Mouse (Mus musculus) forebrain, embryonic 13.5 days (tissue): Measurements from ENCODE around the gene Dock1. TPM values are rescaled to one million over a fixed set of nuclear protein-coding genes. Genes with fewer than 3 reads are reported as not detected.

Source experiments
- ATAC-seq: fragments of 200-750 bp; cut with Nextera tagmentation; 2 replicates; pipeline ENCODE4 v1.8.0; 2017
- H3K27ac ChIP-seq: fragments of 300-500 bp; sonication (generic); 2 replicates; pipeline ENCODE4 v1.5.1; 2015; ENCODE audit warnings: inconsistent platforms, mild to moderate bottlenecking, moderate library complexity
- H3K27me3 ChIP-seq: fragments of 300-500 bp; sonication (generic); 2 replicates; pipeline ENCODE4 v1.6.1; 2015; ENCODE audit warnings: mild to moderate bottlenecking, inconsistent platforms
- H3K36me3 ChIP-seq: fragments of 300-500 bp; sonication (generic); 2 replicates; pipeline ENCODE4 v1.6.1; 2015; ENCODE audit warnings: mild to moderate bottlenecking, inconsistent platforms; ENCODE audit not compliant: poor library complexity, severe bottlenecking
- H3K4me1 ChIP-seq: fragments of 300-500 bp; sonication (generic); 2 replicates; pipeline ENCODE4 v1.6.1; 2015; ENCODE audit warnings: inconsistent platforms
- H3K4me2 ChIP-seq: fragments of 300-500 bp; sonication (generic); 2 replicates; pipeline ENCODE4 v1.6.1; 2015; ENCODE audit warnings: inconsistent platforms, mild to moderate bottlenecking, moderate library complexity
- H3K4me3 ChIP-seq: fragments of 300-500 bp; sonication (generic); 2 replicates; pipeline ENCODE4 v1.5.1; 2015; ENCODE audit warnings: mild to moderate bottlenecking, inconsistent platforms
- H3K9ac ChIP-seq: fragments of 300-500 bp; sonication (generic); 2 replicates; pipeline ENCODE4 v1.6.1; 2015; ENCODE audit warnings: mild to moderate bottlenecking, inconsistent platforms
- H3K9me3 ChIP-seq: fragments of 300-500 bp; sonication (generic); replicated peaks from 2 replicates; pipeline ENCODE4 v1.6.1; 2016; ENCODE audit warnings: inconsistent platforms
- WGBS: fragments of 180-500 bp; shearing (Covaris S2); methylation state at CpG from one replicate; pipeline ENCODE4 v1.1.7; 2015; 5-methylcytosine and 5-hydroxymethylcytosine counted together
- polyA plus RNA-seq: library from polyadenylated mRNA; unstranded; fragments of >200 nt; fragmentation: Nextera tagmentation; extraction: Ambion mirVana; gene quantifications from 2 replicates; pipeline ENCODE4 v1.2.1, GENCODE M21; 2015

The Dock1 gene
- polyA plus RNA-seq, 1 experiment from 2014 or later: 11.6 TPM

DNA sequence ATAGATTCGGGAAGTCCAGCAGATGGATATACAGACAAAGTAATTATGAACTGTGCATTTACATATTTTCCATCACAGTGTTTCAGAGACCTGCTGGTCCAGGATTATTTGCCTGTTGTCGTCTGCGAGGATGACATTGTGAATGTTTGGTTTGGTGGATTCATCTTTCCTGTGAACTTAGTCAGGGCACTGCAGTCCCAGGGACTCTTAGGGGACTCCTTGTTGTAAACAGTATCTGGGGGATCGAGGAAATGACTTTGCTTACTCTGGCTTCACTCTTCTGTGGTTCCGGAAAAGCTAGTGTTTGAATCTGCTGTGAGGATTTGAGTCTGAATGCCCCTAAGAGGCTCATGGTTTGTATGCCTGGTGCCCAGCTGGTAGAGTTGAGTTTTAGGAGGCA lies 27.8 kb downstream of the Dock1 start:
- Histone ChIP-seq H3K4me2 (no peak overlapping the region), H3K36me3 (no peaks in the 10 kb centered on the region), H3K9me3 (no peaks in the 10 kb centered on the region), H3K27ac (no peak overlapping the region), H3K4me1 (no peaks in the 10 kb centered on the region), H3K27me3 (no peaks in the 10 kb centered on the region), H3K9ac (no peak overlapping the region), H3K4me3 (no peak overlapping the region)
- ATAC-seq: no peak
- 91% methylated on average over 5 of the region's 5 CpGs for WGBS

DNA sequence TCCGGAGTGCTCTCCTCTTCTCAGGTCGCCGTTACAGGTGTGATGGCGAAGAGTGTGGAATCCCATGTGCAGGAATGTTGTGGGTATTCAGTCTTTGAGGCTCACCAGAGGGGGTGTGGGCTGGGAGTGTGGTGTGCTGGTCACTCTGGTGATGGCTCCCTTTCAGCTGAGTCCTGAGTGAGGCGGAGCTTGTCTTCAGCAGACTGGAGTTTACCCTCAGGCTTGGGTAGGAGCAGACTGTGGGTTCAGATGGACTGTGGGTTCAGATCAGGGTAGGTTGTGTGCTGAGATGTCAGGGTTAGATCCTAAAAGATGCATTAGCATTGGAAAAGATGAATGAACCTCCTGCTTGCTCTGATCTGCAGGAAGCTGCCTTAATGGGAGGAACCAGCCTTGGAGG lies 29.5 kb downstream of the Dock1 start:
- Histone ChIP-seq H3K4me1 (no peaks in the 10 kb centered on the region), H3K4me3 (no peak overlapping the region), H3K27me3 (no peaks in the 10 kb centered on the region), H3K4me2 (no peak overlapping the region), H3K9ac (no peak overlapping the region), H3K9me3 (no peaks in the 10 kb centered on the region), H3K27ac (no peak overlapping the region), H3K36me3 (no peaks in the 10 kb centered on the region)
- ATAC-seq: no peak
- 73% methylated on average over 5 of the region's 5 CpGs for WGBS

DNA sequence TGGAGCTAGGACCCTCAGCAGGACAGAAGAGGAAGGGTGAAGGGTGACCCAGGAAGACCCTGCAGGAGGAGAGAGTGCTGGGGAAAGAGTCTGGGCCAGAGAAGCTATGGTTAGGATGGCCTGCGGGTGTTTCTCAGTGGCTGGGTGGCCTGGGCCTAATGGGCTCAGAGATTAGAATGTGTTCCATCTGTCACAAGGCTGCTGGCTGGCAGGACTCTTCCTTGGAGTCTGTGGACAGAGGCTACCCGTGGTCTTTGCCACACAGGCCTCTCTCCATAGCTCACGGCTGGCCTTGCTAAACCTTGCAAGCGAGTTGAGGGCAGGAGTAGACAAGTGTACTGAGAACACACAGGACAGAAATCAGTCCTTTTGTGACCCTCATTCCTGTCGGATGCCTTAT lies 32.0 kb downstream of the Dock1 start:
- H3K27ac ChIP-seq: no peak overlapping the region
- no peak for ATAC-seq
- H3K9me3 ChIP-seq: no peaks in the 10 kb centered on the region
- H3K27me3 ChIP-seq: no peaks in the 10 kb centered on the region
- no peak overlapping the region for H3K9ac ChIP-seq
- 85% methylated on average over 5 of the region's 5 CpGs for WGBS
- no peak overlapping the region for H3K4me2 ChIP-seq
- no peak overlapping the region for H3K4me3 ChIP-seq
- H3K4me1 ChIP-seq: no peaks in the 10 kb centered on the region
- H3K36me3 ChIP-seq: no peaks in the 10 kb centered on the region

DNA sequence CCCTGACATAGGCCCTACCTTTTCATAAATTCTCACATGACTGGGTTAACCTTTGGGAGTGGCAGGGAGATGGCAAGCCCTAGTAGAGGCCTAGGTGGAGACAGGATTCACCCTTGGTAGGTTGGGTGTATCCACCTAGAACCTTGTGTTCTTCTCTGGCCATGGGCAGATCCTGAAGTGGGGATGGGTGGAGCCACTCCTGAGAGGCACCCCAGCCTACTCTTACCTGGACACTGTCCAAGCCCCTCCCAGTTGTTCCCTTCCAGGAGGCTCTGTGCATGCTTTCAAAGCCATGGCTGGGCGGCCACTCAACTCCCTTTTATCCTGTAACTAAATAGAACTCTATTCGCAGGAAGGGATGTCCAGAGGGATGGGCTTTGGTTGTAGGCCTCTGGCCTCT lies 33.2 kb downstream of the Dock1 start:
- H3K4me3 ChIP-seq: no peak overlapping the region
- no peaks in the 10 kb centered on the region for H3K27me3 ChIP-seq
- no peaks in the 10 kb centered on the region for H3K9me3 ChIP-seq
- H3K4me1 ChIP-seq: peaks cover 4% of the 10 kb centered on the region
- H3K36me3 ChIP-seq: no peaks in the 10 kb centered on the region
- no peak for ATAC-seq
- 75% methylated on average over 2 of the region's 2 CpGs for WGBS
- H3K9ac ChIP-seq: no peak overlapping the region
- H3K4me2 ChIP-seq: no peak overlapping the region
- no peak overlapping the region for H3K27ac ChIP-seq

DNA sequence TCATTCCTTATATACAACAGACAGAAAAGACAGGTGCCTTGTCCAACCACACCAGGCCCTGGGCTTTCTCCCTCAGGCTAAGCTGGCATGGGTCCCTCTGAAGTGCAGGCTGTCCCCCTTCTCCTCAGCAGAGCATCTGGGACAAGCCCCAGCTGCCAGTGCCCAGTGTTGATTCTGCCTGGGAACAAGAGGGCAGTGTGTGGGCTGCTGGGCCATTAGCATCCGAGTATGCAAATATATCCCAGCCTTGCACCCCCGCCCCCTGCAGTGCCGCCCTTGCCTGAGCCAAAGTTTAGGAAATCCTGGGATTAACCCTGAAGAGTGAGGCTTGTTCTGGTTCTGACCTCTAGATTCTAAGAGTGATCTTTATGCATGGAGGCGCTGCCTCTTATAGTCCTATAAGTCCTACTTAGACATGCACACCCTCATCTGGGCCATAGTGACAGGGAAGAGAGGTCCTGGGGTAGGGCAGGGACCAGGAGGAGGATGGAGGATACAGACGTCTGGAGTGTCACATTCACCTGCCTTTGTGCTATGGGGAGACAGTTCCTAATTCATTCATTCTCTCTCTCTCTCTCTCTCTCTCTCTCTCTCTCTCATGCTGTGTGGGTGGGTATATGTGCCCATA lies 38.9 kb downstream of the Dock1 start:
- ATAC-seq: peak; percentile 94
- Histone ChIP-seq H3K27ac (peak overlapping the region; percentile 66; the same call in 1 of the 2 replicates), H3K27me3 (no peaks in the 10 kb centered on the region), H3K4me1 (peaks cover 20% of the 10 kb centered on the region), H3K4me2 (no peak overlapping the region), H3K36me3 (no peaks in the 10 kb centered on the region), H3K9ac (no peak overlapping the region; the same call in 1 of the 2 replicates), H3K9me3 (no peaks in the 10 kb centered on the region), H3K4me3 (no peak overlapping the region)
- WGBS: 18% methylated on average over 5 of the region's 5 CpGs

GRCm38 (mm10) chr7:134711576-134711975 lies 41.1 kb downstream of the Dock1 start:
- no peaks in the 10 kb centered on the region for H3K36me3 ChIP-seq
- H3K27ac ChIP-seq: no peak overlapping the region
- no peak overlapping the region for H3K4me2 ChIP-seq
- H3K27me3 ChIP-seq: no peaks in the 10 kb centered on the region
- no peaks in the 10 kb centered on the region for H3K9me3 ChIP-seq
- ATAC-seq: no peak
- no peak overlapping the region for H3K9ac ChIP-seq
- WGBS: 94% methylated on average over 1 of the region's 1 CpGs
- H3K4me3 ChIP-seq: no peak overlapping the region
- peaks cover 20% of the 10 kb centered on the region for H3K4me1 ChIP-seq

DNA sequence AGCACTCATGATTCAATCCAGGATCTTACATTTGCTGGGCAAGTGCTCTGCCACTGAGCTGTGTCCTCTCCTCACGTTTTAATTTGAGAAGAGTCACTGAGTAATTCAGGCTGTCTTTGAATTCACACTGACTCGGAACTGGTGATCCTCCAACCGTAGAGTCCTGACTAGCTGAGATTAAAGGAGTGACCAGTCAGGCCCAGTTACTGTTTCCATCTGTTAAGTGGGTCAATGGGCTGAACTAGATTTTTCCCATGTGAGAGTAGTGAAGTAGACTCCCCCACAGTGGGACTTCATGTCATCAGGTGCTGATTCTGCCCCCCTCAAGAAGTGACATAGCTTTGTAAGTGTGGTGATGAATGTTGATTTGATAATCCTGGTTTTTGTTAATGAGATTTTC lies 49.0 kb downstream of the Dock1 start:
- no peaks in the 10 kb centered on the region; the same call in 1 of the 2 replicates for H3K4me1 ChIP-seq
- no peak overlapping the region for H3K4me3 ChIP-seq
- H3K9me3 ChIP-seq: no peaks in the 10 kb centered on the region
- H3K27ac ChIP-seq: no peak overlapping the region
- no peak overlapping the region for H3K4me2 ChIP-seq
- no peak overlapping the region for H3K9ac ChIP-seq
- no peaks in the 10 kb centered on the region for H3K27me3 ChIP-seq
- no peak for ATAC-seq
- 88% methylated on average over 3 of the region's 3 CpGs for WGBS
- no peaks in the 10 kb centered on the region for H3K36me3 ChIP-seq

DNA sequence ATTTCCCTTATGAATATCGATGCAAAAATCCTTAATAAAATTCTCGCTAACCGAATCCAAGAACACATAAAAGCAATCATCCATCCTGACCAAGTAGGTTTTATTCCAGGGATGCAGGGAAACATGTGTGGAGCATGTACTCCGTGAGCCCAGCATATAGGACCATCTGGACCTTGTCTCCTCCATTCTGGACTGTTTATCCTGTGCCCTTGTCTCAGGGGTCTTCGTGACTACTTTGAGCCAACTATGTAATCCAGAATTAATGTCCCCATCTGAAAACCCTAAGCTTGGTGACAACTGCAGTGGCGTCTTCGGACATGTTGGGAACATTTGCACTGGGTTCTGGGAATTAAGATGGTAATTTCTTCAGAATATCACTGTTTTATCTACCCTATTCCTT lies 51.9 kb downstream of the Dock1 start:
- Histone ChIP-seq H3K27ac (no peak overlapping the region), H3K4me3 (no peak overlapping the region), H3K27me3 (no peaks in the 10 kb centered on the region), H3K4me1 (peaks cover 20% of the 10 kb centered on the region), H3K9me3 (no peaks in the 10 kb centered on the region), H3K36me3 (no peaks in the 10 kb centered on the region), H3K9ac (no peak overlapping the region), H3K4me2 (no peak overlapping the region)
- no peak for ATAC-seq
- 98% methylated on average over 7 of the region's 7 CpGs for WGBS

DNA sequence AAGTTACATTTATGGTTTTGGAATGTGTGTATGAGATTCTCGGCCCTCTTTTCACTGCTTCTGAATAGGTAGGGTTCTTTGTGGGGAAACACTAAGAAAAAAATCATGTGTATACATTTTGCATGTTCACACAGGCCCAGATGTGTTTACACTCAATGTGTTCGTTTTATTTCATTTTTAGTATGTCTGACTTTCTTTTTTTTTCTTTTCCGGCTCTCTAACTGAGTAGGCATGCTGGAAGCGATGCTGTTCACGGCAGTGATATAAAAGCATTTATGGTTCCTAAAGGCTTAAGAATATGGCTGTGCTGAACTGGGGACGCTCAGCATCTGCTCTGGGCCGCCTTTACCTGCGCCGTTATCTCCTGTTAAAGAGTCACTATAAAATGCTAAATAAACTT lies 52.5 kb downstream of the Dock1 start:
- Histone ChIP-seq H3K27ac (no peak overlapping the region), H3K4me1 (peaks cover 20% of the 10 kb centered on the region), H3K4me3 (no peak overlapping the region), H3K36me3 (no peaks in the 10 kb centered on the region), H3K9ac (no peak overlapping the region), H3K4me2 (no peak overlapping the region), H3K27me3 (no peaks in the 10 kb centered on the region), H3K9me3 (no peaks in the 10 kb centered on the region)
- no peak for ATAC-seq
- WGBS: 90% methylated on average over 9 of the region's 9 CpGs

GRCm38 (mm10) chr7:134723509-134723908 lies 53.1 kb downstream of the Dock1 start:
- no peak for ATAC-seq
- H3K36me3 ChIP-seq: no peaks in the 10 kb centered on the region
- WGBS: 90% methylated on average over 5 of the region's 5 CpGs
- H3K4me2 ChIP-seq: no peak overlapping the region
- peaks cover 20% of the 10 kb centered on the region for H3K4me1 ChIP-seq
- H3K4me3 ChIP-seq: no peak overlapping the region
- H3K9ac ChIP-seq: no peak overlapping the region
- no peak overlapping the region for H3K27ac ChIP-seq
- H3K27me3 ChIP-seq: no peaks in the 10 kb centered on the region
- no peaks in the 10 kb centered on the region for H3K9me3 ChIP-seq

DNA sequence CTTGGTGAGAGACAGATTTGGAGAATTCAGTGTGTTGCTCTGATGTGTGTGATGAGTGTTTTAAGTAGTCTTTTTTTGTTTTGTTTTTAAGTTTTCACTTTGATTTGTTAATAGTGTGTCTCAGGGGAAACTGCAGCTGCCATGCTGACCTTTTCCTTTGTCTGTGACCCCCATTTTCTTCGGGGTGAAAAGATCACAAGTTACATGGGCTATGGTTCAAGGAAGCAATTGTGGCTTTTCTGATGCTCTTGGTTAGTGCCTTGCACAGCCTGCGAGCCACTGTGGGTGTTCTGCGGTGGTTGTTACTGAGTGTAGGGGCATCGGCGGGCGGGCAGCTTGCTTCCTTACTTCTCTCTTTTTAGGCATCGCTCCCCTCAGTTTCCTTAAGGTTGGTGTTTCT lies 54.4 kb downstream of the Dock1 start:
- H3K36me3 ChIP-seq: no peaks in the 10 kb centered on the region
- H3K27ac ChIP-seq: peak overlapping the region; percentile 0; the same call in 1 of the 2 replicates
- H3K27me3 ChIP-seq: no peaks in the 10 kb centered on the region
- ATAC-seq: no peak
- no peaks in the 10 kb centered on the region for H3K9me3 ChIP-seq
- no peak overlapping the region for H3K4me3 ChIP-seq
- WGBS: 27% methylated on average over 7 of the region's 7 CpGs
- no peak overlapping the region for H3K9ac ChIP-seq
- no peak overlapping the region for H3K4me2 ChIP-seq
- H3K4me1 ChIP-seq: peaks cover 20% of the 10 kb centered on the region

DNA sequence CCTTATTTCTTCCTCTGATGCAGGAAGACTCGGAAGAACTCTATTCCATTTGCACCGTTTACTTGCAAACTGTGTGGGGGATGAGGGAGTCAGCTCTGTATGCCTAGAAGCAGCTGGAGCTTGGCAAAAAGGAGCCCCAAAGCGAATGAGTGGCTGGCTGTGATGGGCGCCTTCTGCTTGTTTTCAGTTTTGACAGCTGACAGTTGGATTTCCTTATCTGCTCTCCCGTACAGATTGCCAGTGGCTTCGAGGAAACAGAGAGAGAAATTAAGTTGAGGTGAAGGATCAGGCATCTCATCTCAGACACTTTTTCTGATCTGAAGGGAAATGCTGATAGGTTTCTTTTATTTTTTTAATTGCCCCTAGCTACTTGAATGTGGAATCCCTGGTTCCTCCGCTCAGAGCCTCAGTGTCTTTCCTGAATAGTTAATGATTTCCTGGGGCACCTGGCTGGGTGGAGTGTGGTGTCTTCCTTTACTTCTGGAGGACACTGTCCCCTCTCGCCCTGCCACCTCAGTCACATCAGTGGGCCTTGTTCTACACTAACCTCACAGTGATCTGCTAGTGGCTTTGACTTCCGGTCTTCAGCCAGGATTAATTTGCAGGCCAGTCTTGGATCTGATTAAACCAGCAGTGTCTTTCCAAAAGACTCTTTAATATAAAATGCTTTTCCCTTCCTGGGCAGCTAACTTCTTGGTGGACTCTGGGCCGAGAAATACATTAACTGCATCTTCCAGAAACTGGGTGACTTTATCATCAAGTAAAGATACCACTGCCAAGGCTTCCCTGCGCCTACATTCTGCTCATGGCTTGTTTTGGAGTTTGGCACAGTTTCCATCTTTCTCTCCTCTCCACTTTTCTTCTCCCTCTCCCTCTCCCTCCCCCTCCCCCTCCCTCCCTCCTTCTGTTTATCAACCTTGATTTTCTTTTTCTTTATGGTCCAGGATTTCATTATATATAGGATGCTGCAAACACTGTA lies 55.4 kb downstream of the Dock1 start:
- no peaks in the 10 kb centered on the region for H3K36me3 ChIP-seq
- peak; percentile 71 for ATAC-seq
- H3K9me3 ChIP-seq: no peaks in the 10 kb centered on the region
- no peaks in the 10 kb centered on the region for H3K27me3 ChIP-seq
- H3K4me3 ChIP-seq: no peak overlapping the region
- 45% methylated on average over 11 of the region's 11 CpGs for WGBS
- no peak overlapping the region for H3K4me2 ChIP-seq
- H3K9ac ChIP-seq: no peak overlapping the region
- peaks cover 20% of the 10 kb centered on the region for H3K4me1 ChIP-seq
- H3K27ac ChIP-seq: peak overlapping the region; percentile 72
